Mouse (Mus musculus): ENCODE data around the gene Ppan.

DNA sequence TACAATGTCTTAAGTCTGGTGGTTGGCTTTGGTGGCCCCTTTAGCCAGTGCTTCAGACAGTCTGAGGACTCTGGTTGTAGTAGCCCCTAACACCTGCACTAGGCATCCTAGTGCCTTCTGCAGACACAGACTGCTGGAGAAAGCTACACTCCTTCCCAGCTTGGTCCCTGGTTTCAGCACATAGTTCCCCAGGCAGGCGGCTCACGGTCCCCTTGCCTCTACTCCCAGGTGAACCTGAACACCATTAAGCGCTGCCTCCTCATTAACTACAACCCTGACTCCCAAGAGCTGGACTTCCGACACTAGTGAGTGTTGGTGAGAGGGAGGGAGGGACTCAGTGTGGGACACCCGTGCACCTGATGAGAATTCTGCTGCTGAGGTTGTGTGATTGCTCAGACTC lies 2.4 kb downstream of the Ppan start:
- TF ChIP-seq POLR2A (IDR thresholded peaks at IDR 0.05; ENCODE audit: insufficient read length, low read depth) (no peak), CEBPB (IDR thresholded peaks at IDR 0.05; ENCODE audit: insufficient read depth, poor library complexity, severe bottlenecking) (no peak), MAX (IDR thresholded peaks at IDR 0.05; ENCODE audit: low read depth) (no peak), TCF12 (IDR thresholded peaks at IDR 0.05; ENCODE audit: insufficient read depth, poor library complexity, severe bottlenecking) (no peak), MYOD1 (IDR thresholded peaks at IDR 0.05; ENCODE audit: control insufficient read depth in 1 of 3, insufficient read length in 2 of 3, low read depth in 2 of 3) (no peak), REST (IDR thresholded peaks at IDR 0.05; ENCODE audit: insufficient read depth, insufficient read length) (no peak), E2F4 (IDR thresholded peaks at IDR 0.05; ENCODE audit: insufficient read depth) (no peak), USF1 (IDR thresholded peaks at IDR 0.05; ENCODE audit: low read depth) (no peak), POLR2AphosphoS2 (IDR thresholded peaks at IDR 0.05; ENCODE audit: insufficient read length, low read depth) (no peak), TCF3 (IDR thresholded peaks at IDR 0.05; ENCODE audit: insufficient read length, low read depth) (no peak)

Measured in myocyte (in vitro differentiated cells).